Mouse (Mus musculus) liver, adult 2 months (tissue): ENCODE measurements around the gene Olfr851.

Source experiments
- CTCF ChIP-seq: fragments of 200-500 bp; IDR thresholded peaks from 2 replicates; pipeline ENCODE4 v1.5.1; 2011; ENCODE audit warnings: low read depth, low read length, control low read depth
- POLR2A ChIP-seq: fragments of 200-500 bp; IDR thresholded peaks from 2 replicates; pipeline ENCODE4 v1.6.1; 2011; ENCODE audit warnings: low read length, control low read depth; ENCODE audit not compliant: insufficient read depth; ENCODE audit errors: extremely low read depth

DNA sequence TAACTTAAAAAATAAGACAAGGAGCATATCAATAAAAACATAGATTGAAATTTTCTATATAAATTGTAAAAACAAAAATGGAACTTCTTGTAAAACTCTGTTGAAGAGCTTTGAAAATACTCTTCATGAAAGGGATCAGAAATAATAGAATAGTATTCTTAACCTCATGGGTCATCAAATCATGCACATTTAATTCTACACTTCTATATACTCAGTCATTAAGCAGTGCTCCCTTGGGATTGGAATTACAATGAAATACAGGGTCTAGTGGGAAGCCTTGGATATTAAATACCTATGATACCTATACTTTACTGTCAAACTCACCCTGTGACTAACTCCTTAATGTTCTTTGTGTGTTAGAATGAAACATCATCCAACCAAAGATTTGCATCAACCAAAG, at the start of gene Olfr851:
- TF ChIP-seq POLR2A (no peak), CTCF (no peak)
